Mouse (Mus musculus): Measurements from ENCODE around the gene Galnt18.

GRCm38 (mm10) chr7:111800120-111800519 lies 20.3 kb upstream of the Galnt18 start:
- TF ChIP-seq CTCF (IDR thresholded peaks at IDR 0.05; ENCODE audit: low read depth) (no peak), EP300 (optimal IDR thresholded peaks at IDR 0.05) (no peak)
